Mouse (Mus musculus): ENCODE data around the gene Scamp2. TPM values are rescaled to one million over a fixed set of nuclear protein-coding genes. Genes with fewer than 3 reads are reported as not detected.

Gene Scamp2
- polyA plus RNA-seq, 1 experiment from 2014 or later = 54.2 TPM

DNA sequence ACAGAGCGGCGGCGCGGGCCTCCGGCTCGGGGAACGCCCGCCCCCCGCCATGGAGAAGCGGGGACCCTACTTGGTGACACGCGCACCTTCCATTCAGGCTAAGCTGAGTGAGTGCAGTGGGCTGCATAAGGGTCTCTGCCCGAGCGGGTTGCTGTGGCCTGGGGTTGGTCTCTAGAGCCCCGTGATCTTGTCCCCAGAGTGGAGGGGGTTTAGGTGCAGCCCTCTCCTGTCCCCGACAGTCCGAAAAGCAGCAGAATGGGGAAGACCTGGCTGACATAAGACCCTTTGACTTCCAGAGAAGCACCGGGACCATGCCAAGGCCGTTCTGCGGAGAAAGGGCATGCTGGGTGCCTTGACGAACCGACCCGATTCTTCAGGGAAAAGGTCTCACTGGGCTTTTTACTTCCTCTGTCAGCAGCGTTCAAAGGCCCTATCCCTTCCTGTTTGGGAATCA is 23.0 kb upstream of the Scamp2 start:
- peak overlapping the region; percentile 86 for H3K4me2 ChIP-seq
- DNase-seq (peak; percentile 33), ATAC-seq (ENCODE audit: insufficient read depth) (peak; percentile 58)
- peak overlapping the region; percentile 90 for H3K4me3 ChIP-seq (ENCODE audit: low read depth, low read length)
- no peaks in the 10 kb centered on the region; the same call in 1 of the 2 replicates for H3K4me1 ChIP-seq (ENCODE audit: insufficient read depth)
- TF ChIP-seq CTCF (IDR thresholded peaks at IDR 0.05; ENCODE audit: low read depth) = no peak
- peaks cover 53% of the 10 kb centered on the region for H3K36me3 ChIP-seq (ENCODE audit: insufficient read depth)
- H3K27ac ChIP-seq (ENCODE audit: low read depth) = peak overlapping the region; percentile 84
- H3K9ac ChIP-seq = peak overlapping the region; percentile 92
- no peaks in the 10 kb centered on the region for H3K9me3 ChIP-seq (ENCODE audit: low read depth, low read length)
- H3K27me3 ChIP-seq (ENCODE audit: insufficient read depth, low read length) = no peaks in the 10 kb centered on the region
- 0% methylated on average over 24 of the region's 24 CpGs for WGBS

DNA sequence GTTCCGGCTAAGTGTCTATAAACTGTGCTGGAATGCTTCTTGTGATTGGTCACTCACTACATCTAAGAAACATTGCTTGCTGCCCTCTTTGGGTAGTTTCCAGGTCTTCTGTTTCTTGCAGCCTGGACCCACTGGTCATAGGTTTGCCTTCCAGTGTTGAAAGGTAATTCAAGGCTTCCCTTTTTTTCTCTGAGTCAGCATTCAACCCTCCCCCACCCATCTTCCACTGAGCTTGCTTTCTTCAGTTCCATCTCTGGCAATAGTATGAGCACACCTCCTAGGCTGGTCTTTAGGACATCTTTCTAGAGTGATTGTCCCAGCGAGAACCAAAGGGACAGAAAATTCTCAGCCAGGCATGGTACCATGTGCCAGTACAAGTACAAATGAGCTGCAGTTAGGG is 21.2 kb upstream of the Scamp2 start:
- Histone ChIP-seq H3K4me2 (no peak overlapping the region), H3K27ac (ENCODE audit: low read depth) (no peak overlapping the region), H3K9me3 (ENCODE audit: low read depth, low read length) (no peaks in the 10 kb centered on the region), H3K9ac (no peak overlapping the region), H3K4me1 (ENCODE audit: insufficient read depth) (no peaks in the 10 kb centered on the region; the same call in 1 of the 2 replicates), H3K27me3 (ENCODE audit: insufficient read depth, low read length) (no peaks in the 10 kb centered on the region), H3K36me3 (ENCODE audit: insufficient read depth) (peaks cover 55% of the 10 kb centered on the region), H3K4me3 (ENCODE audit: low read depth, low read length) (no peak overlapping the region)
- no peak for ATAC-seq (ENCODE audit: insufficient read depth)
- DNase-seq = no peak
- TF ChIP-seq CTCF (IDR thresholded peaks at IDR 0.05; ENCODE audit: low read depth) = no peak
- WGBS = 86% methylated on average over 2 of the region's 2 CpGs

DNA sequence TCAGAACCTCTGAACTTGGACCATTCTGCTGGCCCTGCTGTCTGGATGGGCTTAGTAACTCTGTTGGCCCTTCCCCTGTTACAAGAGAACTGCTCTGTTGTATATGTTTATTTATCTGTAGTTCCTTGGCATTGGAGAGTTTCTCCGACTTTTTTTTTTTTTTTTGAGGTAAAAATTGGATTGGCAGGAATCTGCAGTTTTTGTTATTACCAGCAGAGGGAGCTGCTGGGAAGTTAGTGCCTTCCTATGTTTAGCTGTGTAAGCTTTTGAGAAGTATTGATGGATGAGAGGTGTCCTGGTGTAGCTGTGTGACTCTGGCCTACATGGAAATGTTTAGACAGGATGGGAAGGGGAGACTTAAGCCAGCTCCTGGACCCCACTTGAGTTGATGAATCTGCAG is 19.4 kb upstream of the Scamp2 start:
- Histone ChIP-seq H3K9ac (no peak overlapping the region), H3K4me1 (ENCODE audit: insufficient read depth) (no peaks in the 10 kb centered on the region; the same call in 1 of the 2 replicates), H3K9me3 (ENCODE audit: low read depth, low read length) (no peaks in the 10 kb centered on the region), H3K36me3 (ENCODE audit: insufficient read depth) (peaks cover 70% of the 10 kb centered on the region), H3K27me3 (ENCODE audit: insufficient read depth, low read length) (no peaks in the 10 kb centered on the region), H3K4me3 (ENCODE audit: low read depth, low read length) (no peak overlapping the region), H3K27ac (ENCODE audit: low read depth) (no peak overlapping the region), H3K4me2 (no peak overlapping the region)
- no peak for ATAC-seq (ENCODE audit: insufficient read depth)
- 0% methylated on average over 1 of the region's 1 CpGs for WGBS
- TF ChIP-seq CTCF (IDR thresholded peaks at IDR 0.05; ENCODE audit: low read depth) = peak; percentile 74
- peak; percentile 86 for DNase-seq

DNA sequence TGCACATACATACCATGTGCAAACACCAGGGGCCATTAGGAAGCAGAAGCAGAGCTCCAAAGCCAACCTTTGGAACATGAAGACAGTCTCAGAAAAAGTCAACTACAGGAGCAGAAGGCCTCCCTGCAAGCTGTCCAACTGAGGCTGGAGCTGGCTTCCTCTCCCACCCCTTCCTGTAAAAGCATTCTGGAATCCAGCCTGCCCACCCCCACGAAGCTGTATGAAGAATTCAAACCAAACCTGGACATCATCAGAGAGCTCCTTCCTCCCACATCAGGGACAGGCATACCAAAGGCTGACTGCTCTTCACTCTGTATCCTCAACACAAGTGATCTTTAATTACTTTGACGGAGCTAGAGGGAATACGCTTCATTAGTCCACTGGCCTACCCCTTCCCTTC is 16.8 kb upstream of the Scamp2 start:
- Histone ChIP-seq H3K27me3 (ENCODE audit: insufficient read depth, low read length) (no peaks in the 10 kb centered on the region), H3K4me1 (ENCODE audit: insufficient read depth) (no peaks in the 10 kb centered on the region), H3K36me3 (ENCODE audit: insufficient read depth) (peaks cover 96% of the 10 kb centered on the region), H3K9ac (no peak overlapping the region), H3K9me3 (ENCODE audit: low read depth, low read length) (no peaks in the 10 kb centered on the region), H3K4me3 (ENCODE audit: low read depth, low read length) (no peak overlapping the region), H3K27ac (ENCODE audit: low read depth) (no peak overlapping the region), H3K4me2 (no peak overlapping the region)
- no peak for DNase-seq
- WGBS = 85% methylated on average over 3 of the region's 3 CpGs
- no peak for TF ChIP-seq CTCF (IDR thresholded peaks at IDR 0.05; ENCODE audit: low read depth)
- ATAC-seq (ENCODE audit: insufficient read depth) = no peak

DNA sequence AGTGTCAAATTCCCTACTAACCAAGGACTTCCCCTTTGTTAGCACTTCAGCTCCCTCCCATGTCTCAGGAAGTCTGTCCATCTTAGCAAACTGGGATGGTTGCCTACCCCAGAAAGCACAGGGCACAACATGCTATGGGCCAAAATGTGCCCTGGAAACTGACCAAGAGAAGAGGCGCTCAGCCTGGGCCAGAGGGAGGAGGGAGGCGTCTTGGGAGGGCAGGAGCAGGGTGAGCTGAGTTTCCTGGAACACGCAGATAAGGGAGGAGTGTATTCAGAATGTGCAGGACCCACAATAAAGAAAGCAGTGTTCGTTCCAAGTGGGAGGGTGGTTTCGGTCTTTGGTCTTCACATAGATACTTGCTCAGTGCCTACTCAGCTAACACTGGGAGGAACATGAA is 13.5 kb upstream of the Scamp2 start:
- Histone ChIP-seq H3K36me3 (ENCODE audit: insufficient read depth) (peaks cover 84% of the 10 kb centered on the region), H3K27ac (ENCODE audit: low read depth) (no peak overlapping the region)
- WGBS = 71% methylated on average over 5 of the region's 5 CpGs

DNA sequence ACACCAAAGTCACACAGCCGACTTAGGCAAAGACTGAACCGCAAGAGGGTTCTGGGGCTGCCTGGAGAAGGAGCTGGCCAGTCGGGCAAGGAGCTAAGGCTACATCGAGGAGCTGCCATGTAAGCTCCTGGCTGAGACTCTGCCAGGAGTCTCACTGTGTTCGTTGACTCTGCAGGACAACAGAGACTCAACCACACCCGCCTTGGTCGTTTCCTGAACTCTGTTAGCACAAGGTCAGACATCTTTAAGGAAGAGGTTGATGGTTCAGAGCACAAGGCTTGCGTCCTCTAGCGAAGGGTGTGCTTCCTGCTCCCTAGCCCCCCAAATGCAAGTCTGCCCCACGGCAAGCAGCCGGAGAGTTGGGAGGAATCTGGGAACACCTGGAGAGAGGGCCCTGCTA is 12.9 kb upstream of the Scamp2 start:
- TF ChIP-seq CTCF (IDR thresholded peaks at IDR 0.05; ENCODE audit: low read depth) = no peak
- 85% methylated on average over 11 of the region's 11 CpGs for WGBS
- Histone ChIP-seq H3K36me3 (ENCODE audit: insufficient read depth) (peaks cover 78% of the 10 kb centered on the region), H3K4me3 (ENCODE audit: low read depth, low read length) (no peak overlapping the region), H3K4me1 (ENCODE audit: insufficient read depth) (peaks cover 6% of the 10 kb centered on the region; the same call in 1 of the 2 replicates), H3K9ac (no peak overlapping the region), H3K27ac (ENCODE audit: low read depth) (no peak overlapping the region), H3K4me2 (no peak overlapping the region), H3K9me3 (ENCODE audit: low read depth, low read length) (no peaks in the 10 kb centered on the region), H3K27me3 (ENCODE audit: insufficient read depth, low read length) (no peaks in the 10 kb centered on the region)
- ATAC-seq (ENCODE audit: insufficient read depth) (no peak), DNase-seq (no peak)

More for the DNA sequence above, 13.5 kb upstream of the Scamp2 start:
- H3K4me3 ChIP-seq (ENCODE audit: low read depth, low read length) = no peak overlapping the region
- no peaks in the 10 kb centered on the region for H3K9me3 ChIP-seq (ENCODE audit: low read depth, low read length)
- ATAC-seq (ENCODE audit: insufficient read depth) (no peak), DNase-seq (no peak)
- peaks cover 6% of the 10 kb centered on the region; the same call in 1 of the 2 replicates for H3K4me1 ChIP-seq (ENCODE audit: insufficient read depth)
- TF ChIP-seq CTCF (IDR thresholded peaks at IDR 0.05; ENCODE audit: low read depth) = no peak
- H3K27me3 ChIP-seq (ENCODE audit: insufficient read depth, low read length) = no peaks in the 10 kb centered on the region
- no peak overlapping the region for H3K9ac ChIP-seq
- H3K4me2 ChIP-seq = no peak overlapping the region

DNA sequence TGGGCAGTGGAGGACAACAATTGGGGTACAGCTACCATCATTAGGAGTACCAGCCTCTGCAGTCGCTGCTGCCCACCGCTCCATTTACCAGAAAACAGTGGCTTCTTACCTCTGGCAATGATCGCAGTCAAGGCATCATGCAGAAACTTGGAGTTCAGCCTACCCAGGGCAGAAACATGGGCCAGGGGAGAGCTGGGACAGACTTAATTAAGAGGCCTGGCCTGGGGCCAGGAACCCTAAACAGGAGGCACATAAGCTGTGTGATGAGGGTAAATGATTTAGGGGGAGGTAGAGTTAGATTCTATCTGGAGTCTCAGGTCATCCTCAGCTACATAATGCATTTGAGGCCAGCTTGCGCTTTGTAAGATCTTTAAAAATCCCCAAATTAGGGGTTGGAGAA is 11.6 kb upstream of the Scamp2 start:
- Histone ChIP-seq H3K9ac (no peak overlapping the region), H3K27me3 (ENCODE audit: insufficient read depth, low read length) (no peaks in the 10 kb centered on the region), H3K4me1 (ENCODE audit: insufficient read depth) (peaks cover 6% of the 10 kb centered on the region; the same call in 1 of the 2 replicates), H3K27ac (ENCODE audit: low read depth) (no peak overlapping the region), H3K9me3 (ENCODE audit: low read depth, low read length) (no peaks in the 10 kb centered on the region), H3K4me2 (no peak overlapping the region), H3K36me3 (ENCODE audit: insufficient read depth) (peaks cover 65% of the 10 kb centered on the region), H3K4me3 (ENCODE audit: low read depth, low read length) (no peak overlapping the region)
- no peak for TF ChIP-seq CTCF (IDR thresholded peaks at IDR 0.05; ENCODE audit: low read depth)
- 92% methylated on average over 4 of the region's 4 CpGs for WGBS
- no peak for DNase-seq
- ATAC-seq (ENCODE audit: insufficient read depth) = no peak
